Mouse (Mus musculus) heart, embryonic 10.5 days (tissue): ENCODE measurements around the gene Otulinl. TPM values are rescaled to one million over a fixed set of nuclear protein-coding genes. Genes with fewer than 3 reads are reported as not detected.
A peak's percentile ranks its signal among the peaks of the same experiment; 100 is the strongest.

Experiments used
- DNase-seq: peaks from one replicate; pipeline ENCODE4 v3.0.0-alpha.2; 2017; ENCODE audit warnings: low spot score
- H3K27ac ChIP-seq: fragments of 300-500 bp; sonication (generic); 2 replicates; pipeline ENCODE4 v1.5.1; 2016; ENCODE audit warnings: mild to moderate bottlenecking
- H3K27me3 ChIP-seq: fragments of 300-500 bp; sonication (generic); 2 replicates; pipeline ENCODE4 v1.6.1; 2016; ENCODE audit warnings: mild to moderate bottlenecking; ENCODE audit not compliant: poor library complexity, insufficient read depth, severe bottlenecking
- H3K36me3 ChIP-seq: fragments of 300-500 bp; sonication (generic); 2 replicates; pipeline ENCODE4 v1.6.1; 2016; ENCODE audit warnings: mild to moderate bottlenecking, moderate library complexity
- H3K4me1 ChIP-seq: fragments of 300-500 bp; sonication (generic); 2 replicates; pipeline ENCODE4 v1.6.1; 2016; ENCODE audit warnings: mild to moderate bottlenecking
- H3K4me3 ChIP-seq: fragments of 300-500 bp; sonication (generic); 2 replicates; pipeline ENCODE4 v1.5.1; 2016; ENCODE audit warnings: mild to moderate bottlenecking, moderate library complexity
- H3K9me3 ChIP-seq: fragments of 300-500 bp; sonication (generic); 2 replicates; pipeline ENCODE4 v1.6.1; 2016; ENCODE audit warnings: mild to moderate bottlenecking, moderate library complexity
- WGBS: fragments of 180-500 bp; shearing (Covaris S2); methylation state at CpG from one replicate; pipeline ENCODE4 v1.1.7; 2016; 5-methylcytosine and 5-hydroxymethylcytosine counted together
- polyA plus RNA-seq: library from polyadenylated mRNA; unstranded; fragments of >200 nt; fragmentation: Nextera tagmentation; extraction: Ambion mirVana; gene quantifications from 2 replicates; pipeline ENCODE4 v1.2.1, GENCODE M21; 2016

Otulinl gene
- polyA plus RNA-seq, 1 experiment from 2014 or later = 3.9 TPM

DNA sequence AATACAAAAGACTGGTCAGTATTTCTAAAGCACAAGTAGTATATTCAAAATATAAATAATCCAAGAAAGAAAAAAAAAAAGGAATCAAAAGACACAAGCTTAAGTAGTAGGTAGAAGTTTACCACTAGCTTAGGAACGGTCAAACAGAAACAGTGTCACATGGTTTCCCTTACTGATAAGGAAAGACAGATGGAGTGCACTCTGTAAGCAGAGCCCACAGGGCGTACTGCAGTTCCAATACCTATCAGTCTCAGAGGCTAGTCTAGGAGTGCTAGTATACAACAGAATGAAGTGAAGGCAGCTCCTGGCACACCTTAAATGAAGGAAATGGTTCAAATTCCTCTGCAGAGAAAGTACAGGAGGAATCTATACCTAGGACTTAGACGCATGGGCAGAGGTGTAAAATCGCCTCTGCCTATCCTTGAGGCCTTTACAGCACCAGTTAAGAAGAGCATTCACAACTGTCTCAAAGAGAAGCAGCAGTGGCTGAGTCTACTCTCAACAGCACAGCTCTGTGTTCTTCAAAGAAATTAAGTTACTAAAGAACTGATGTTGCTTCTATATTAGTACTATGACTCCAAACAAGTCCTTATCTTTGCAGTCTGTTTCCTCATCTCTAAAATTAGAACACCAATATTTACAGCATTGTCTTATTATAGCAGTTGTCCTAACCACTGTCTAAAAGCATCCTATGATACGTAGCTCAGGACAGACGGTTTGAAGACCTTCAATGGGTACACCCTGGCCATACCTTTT, 62.4 kb downstream of the Otulinl start:
- no peak for DNase-seq
- Histone ChIP-seq H3K36me3 (peaks cover 45% of the 10 kb centered on the region), H3K9me3 (no peaks in the 10 kb centered on the region), H3K4me3 (no peak overlapping the region), H3K27ac (peak overlapping the region; percentile 52; the same call in 1 of the 2 replicates), H3K27me3 (no peaks in the 10 kb centered on the region), H3K4me1 (peaks cover 22% of the 10 kb centered on the region)
- WGBS = 47% methylated on average over 6 of the region's 6 CpGs

DNA sequence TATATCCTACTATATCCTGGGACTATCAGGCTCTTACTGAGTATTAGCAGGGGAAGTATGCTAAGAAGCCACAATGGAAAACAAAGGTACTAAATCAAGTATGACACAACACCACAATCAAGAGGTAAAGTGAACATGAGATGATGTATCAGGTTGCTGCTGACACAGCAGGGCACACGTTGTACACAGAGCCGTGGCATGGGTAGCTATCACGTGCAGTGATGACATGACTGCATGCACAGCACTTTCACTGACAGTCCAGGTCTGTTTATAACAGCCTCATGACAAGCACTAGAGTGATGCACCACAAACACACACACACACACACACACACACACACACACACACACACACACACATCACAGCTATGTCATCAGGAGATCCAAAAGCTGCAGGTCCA, 64.2 kb downstream of the Otulinl start:
- Histone ChIP-seq H3K27ac (no peak overlapping the region), H3K4me1 (peaks cover 21% of the 10 kb centered on the region), H3K27me3 (no peaks in the 10 kb centered on the region), H3K4me3 (no peak overlapping the region), H3K36me3 (peaks cover 37% of the 10 kb centered on the region), H3K9me3 (no peaks in the 10 kb centered on the region)
- DNase-seq = no peak
- 89% methylated on average over 3 of the region's 3 CpGs for WGBS

DNA sequence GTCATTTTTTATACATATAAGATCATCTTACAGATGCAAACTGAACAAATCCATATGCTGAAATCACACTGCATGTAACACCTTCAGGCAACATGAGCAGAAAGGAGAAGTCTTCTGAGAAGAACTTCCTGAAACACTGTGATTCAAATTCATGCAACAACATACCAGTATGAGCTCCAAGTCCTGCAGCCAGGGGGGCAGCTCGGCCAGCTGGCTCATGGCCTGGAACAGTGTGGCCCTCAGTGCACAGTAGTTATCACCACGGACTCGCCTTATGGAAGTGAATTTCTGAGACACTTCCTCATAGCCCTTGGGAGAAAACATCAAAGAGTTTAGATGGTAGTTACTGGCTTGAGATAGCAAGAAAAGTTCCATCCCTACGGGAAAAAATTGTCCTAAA, 65.2 kb downstream of the Otulinl start:
- H3K4me3 ChIP-seq = no peak overlapping the region
- 80% methylated on average over 4 of the region's 4 CpGs for WGBS
- no peaks in the 10 kb centered on the region for H3K9me3 ChIP-seq
- peaks cover 44% of the 10 kb centered on the region for H3K36me3 ChIP-seq
- H3K4me1 ChIP-seq = peaks cover 20% of the 10 kb centered on the region
- H3K27ac ChIP-seq = no peak overlapping the region
- no peak for DNase-seq
- H3K27me3 ChIP-seq = no peaks in the 10 kb centered on the region

DNA sequence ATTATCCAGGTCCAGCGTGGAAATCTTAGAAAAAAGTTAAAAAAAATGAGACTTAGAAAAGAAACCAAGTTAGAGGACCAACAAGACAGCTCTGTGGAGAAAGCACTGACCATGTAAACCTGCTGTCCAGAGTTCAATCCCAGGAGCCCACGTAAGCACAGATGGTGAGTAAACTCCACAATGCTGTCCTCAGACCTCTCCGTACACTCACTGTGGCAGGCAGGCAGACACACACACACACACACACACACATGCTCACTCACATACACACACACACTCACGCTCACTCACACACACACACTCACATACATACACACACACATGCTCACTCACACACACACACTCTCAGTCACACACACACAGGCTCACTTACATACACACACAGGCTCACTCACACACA, 68.1 kb downstream of the Otulinl start:
- WGBS = 91% methylated on average over 4 of the region's 4 CpGs
- DNase-seq = no peak
- H3K4me3 ChIP-seq = no peak overlapping the region
- H3K36me3 ChIP-seq = peaks cover 58% of the 10 kb centered on the region
- no peaks in the 10 kb centered on the region for H3K9me3 ChIP-seq
- H3K4me1 ChIP-seq = no peaks in the 10 kb centered on the region
- H3K27ac ChIP-seq = no peak overlapping the region
- H3K27me3 ChIP-seq = no peaks in the 10 kb centered on the region

DNA sequence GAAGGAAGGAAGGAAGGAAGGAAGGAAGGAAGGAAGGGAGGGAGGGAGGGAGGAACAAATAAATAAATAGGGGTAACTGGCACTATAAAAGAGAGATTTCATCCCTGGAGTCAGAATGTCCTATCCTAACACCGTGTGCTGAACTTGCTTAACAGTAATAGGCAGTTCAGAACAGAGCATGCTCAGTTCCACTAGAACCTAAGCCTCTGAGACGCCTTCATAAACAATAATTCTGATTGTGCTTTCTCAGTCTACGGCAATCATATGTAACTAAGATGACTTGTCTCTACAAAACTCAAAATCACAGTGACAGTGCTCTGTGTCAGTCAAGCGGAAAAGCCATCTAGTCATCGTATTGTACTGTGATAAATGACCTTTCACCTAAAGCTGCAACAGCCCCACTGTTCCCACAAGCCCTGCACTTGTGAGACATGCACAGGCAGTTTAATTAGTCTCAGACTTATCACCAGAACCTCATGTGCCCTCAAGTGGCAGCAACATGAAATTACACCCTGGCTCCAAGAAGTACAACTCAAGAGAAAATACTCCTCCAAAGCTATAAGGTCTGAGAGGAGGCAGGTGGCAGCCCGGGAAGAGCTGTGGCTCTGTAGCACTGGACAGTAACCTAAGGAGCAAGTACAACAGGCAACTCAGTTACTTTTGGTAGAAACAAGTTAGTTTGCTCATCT, 68.7 kb downstream of the Otulinl start:
- H3K36me3 ChIP-seq = peaks cover 61% of the 10 kb centered on the region
- peak; percentile 80 for DNase-seq
- 70% methylated on average over 6 of the region's 6 CpGs for WGBS
- H3K9me3 ChIP-seq = no peaks in the 10 kb centered on the region
- no peak overlapping the region for H3K4me3 ChIP-seq
- H3K27me3 ChIP-seq = no peaks in the 10 kb centered on the region
- H3K4me1 ChIP-seq = no peaks in the 10 kb centered on the region
- H3K27ac ChIP-seq = no peak overlapping the region

DNA sequence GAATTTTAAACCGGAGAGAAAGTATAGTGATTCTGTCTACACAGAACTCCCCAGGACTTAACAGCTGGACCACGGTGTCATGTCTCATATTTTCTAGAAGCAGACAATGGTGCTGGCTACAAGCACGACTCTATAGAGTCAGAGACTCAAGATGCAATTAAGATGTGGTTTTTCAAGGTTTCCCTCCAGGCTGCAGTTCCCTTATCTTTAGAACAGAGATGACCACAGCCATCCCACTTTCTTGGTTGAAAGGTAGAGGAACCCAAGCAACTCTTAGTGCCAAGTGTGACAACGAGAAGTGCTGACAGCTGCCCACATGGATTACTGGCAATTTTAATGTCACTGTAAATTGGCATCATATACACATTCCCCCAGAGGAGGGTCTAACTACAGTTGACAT, 71.8 kb downstream of the Otulinl start:
- H3K36me3 ChIP-seq = peaks cover 60% of the 10 kb centered on the region
- H3K27me3 ChIP-seq = no peaks in the 10 kb centered on the region
- DNase-seq = no peak
- 82% methylated on average over 4 of the region's 4 CpGs for WGBS
- no peak overlapping the region for H3K4me3 ChIP-seq
- H3K4me1 ChIP-seq = no peaks in the 10 kb centered on the region
- no peak overlapping the region for H3K27ac ChIP-seq
- no peaks in the 10 kb centered on the region for H3K9me3 ChIP-seq

DNA sequence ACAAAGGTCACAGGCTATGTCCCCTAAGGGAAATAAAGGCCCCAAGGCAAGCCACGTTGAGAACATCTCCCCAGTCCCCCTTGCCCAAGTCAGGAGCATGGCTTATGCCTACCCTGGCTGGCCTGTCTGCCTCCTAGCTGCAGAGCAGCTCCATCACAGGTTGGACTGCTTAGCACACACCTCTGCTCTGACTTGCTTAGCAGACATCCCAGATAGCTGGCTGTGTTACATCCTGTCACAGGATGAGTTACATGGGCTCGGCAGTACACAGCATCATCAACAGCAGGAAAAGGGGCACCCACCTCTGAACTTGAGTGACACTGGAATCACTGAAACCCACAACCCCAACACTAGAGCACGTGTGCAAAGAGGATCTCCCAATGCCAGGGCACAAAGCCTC, 76.1 kb downstream of the Otulinl start:
- DNase-seq = no peak
- H3K9me3 ChIP-seq = no peaks in the 10 kb centered on the region
- H3K27me3 ChIP-seq = no peaks in the 10 kb centered on the region
- WGBS = 80% methylated on average over 3 of the region's 3 CpGs
- peaks cover 52% of the 10 kb centered on the region for H3K36me3 ChIP-seq
- H3K4me1 ChIP-seq = no peaks in the 10 kb centered on the region
- H3K4me3 ChIP-seq = no peak overlapping the region
- H3K27ac ChIP-seq = no peak overlapping the region

Other genes with a start within 250 kb of the Otulinl start
- 8.4 and 11.0 TPM in 2 replicates for gene Ank, start 214.9 kb downstream of the Otulinl start, polyA plus RNA-seq
- 25.0 and 28.3 TPM in 2 replicates for gene Otulin, start 50.9 kb downstream of the Otulinl start, polyA plus RNA-seq